Mouse (Mus musculus) CD8-positive naive resting alpha-beta T cell, adult 2 months (primary cell): Measurements from ENCODE around the gene Prr29.
"Not testable (repeated sequence)": the region's sequence is repeated elsewhere in the genome, so short reads cannot be mapped to it uniquely, and the experiment has no call there.

Experiments
- DNase-seq, 2 experiments: peaks; one replicate each; pipeline ENCODE4 v3.0.0; 2022; ENCODE audit warnings: low read depth in 2 of 2, low spot score in 2 of 2

Prr29 gene

GRCm38 (mm10) chr11:106365366-106365765 is at the start of gene Prr29:
Gene Prr29 (plus strand): TSS chr11:106365472.
- no peak for DNase-seq

GRCm38 (mm10) chr11:106316416-106316815 is 48.9 kb upstream of the Prr29 start:
- DNase-seq = no peak

- DNase-seq = peak in 1 of 2 experiments; percentile 39
These were observed 47.5 kb upstream of the Prr29 start for GRCm38 (mm10) chr11:106317801-106318200.

- no peak for DNase-seq
These were observed 46.6 kb upstream of the Prr29 start for GRCm38 (mm10) chr11:106318406-106319366.

GRCm38 (mm10) chr11:106324858-106325257 is 40.4 kb upstream of the Prr29 start:
- no peak for DNase-seq

- peak; percentile 69 to 75 for DNase-seq
These were observed 39.6 kb upstream of the Prr29 start for GRCm38 (mm10) chr11:106325566-106326206.

GRCm38 (mm10) chr11:106326475-106326874 is 38.8 kb upstream of the Prr29 start:
- no peak for DNase-seq

- no peak for DNase-seq
These were observed 36.8 kb upstream of the Prr29 start for GRCm38 (mm10) chr11:106328521-106328920.

GRCm38 (mm10) chr11:106329128-106329527 is 36.1 kb upstream of the Prr29 start:
- no peak for DNase-seq

- peak; percentile 39 to 70 for DNase-seq
These were observed 35.6 kb upstream of the Prr29 start for GRCm38 (mm10) chr11:106329682-106330081.

GRCm38 (mm10) chr11:106332458-106332857 is 32.8 kb upstream of the Prr29 start:
- DNase-seq = no peak

GRCm38 (mm10) chr11:106334066-106334465 is 31.2 kb upstream of the Prr29 start:
- no peak for DNase-seq

- no peak for DNase-seq
These were observed 27.2 kb upstream of the Prr29 start for GRCm38 (mm10) chr11:106338029-106338428.

GRCm38 (mm10) chr11:106338870-106339269 is 26.4 kb upstream of the Prr29 start:
- no peak for DNase-seq

GRCm38 (mm10) chr11:106339323-106339722 is 25.9 kb upstream of the Prr29 start:
- DNase-seq = not testable (repeated sequence)

- no peak for DNase-seq
These were observed 24.2 kb upstream of the Prr29 start for GRCm38 (mm10) chr11:106340990-106341520.

- DNase-seq = no peak
These were observed 20.4 kb upstream of the Prr29 start for GRCm38 (mm10) chr11:106344910-106345309.

GRCm38 (mm10) chr11:106349772-106350171 is 15.5 kb upstream of the Prr29 start:
- no peak for DNase-seq

- DNase-seq = no peak
These were observed 14.4 kb upstream of the Prr29 start for GRCm38 (mm10) chr11:106350853-106351252.

- no peak for DNase-seq
These were observed 14.0 kb upstream of the Prr29 start for GRCm38 (mm10) chr11:106351253-106351652.

GRCm38 (mm10) chr11:106351941-106352340 is 13.3 kb upstream of the Prr29 start:
- peak in 1 of 2 experiments; percentile 10 for DNase-seq

GRCm38 (mm10) chr11:106353188-106353587 is 12.1 kb upstream of the Prr29 start, which contains the start of gene Scn4a:
Gene Scn4a (minus strand): TSS chr11:106353288.
- no peak for DNase-seq
